Comparison of ENCODE assay signal across 8 mouse cellular contexts in the genomic region with DNA sequence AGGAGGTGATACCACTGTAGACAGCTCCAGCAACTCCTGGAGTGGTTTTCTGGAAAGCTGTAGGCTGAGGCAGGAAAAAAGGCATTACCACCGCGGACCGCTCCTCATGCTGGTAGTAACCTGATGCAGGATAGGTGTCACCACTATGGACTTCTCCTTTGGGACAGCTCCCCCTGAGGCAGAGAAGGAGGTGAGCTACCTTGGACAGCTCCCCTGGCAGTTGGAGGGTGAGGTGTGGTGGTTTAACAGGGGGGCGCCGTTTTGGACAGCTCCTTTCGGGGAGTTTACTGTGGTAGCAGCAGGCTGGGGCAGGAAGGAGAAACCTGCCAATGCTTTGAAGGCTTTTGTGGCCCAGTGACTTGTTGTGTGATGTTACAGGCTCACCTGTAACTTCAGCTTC. TPM values are rescaled to one million over a fixed set of nuclear protein-coding genes. Genes with fewer than 3 reads are reported as not detected.
DNase-seq lines count a peak whose midpoint lies in the region; ATAC-seq and TF ChIP-seq lines count a peak whose summit lies in the region.

No protein-coding gene starts in this region.

- ATAC-seq in forebrain, embryonic 11.5 days (replicated peaks; ENCODE audit: low FRiP score), result no peak
- no peak for ATAC-seq in forebrain, embryonic 16.5 days
- ATAC-seq in hematopoietic stem cell, adult 5-6 weeks (replicated peaks in 1 of 2; ENCODE audit: insufficient read depth in 1 of 2, low FRiP score in 2 of 2, low TSS enrichment in 1 of 2, low read depth in 1 of 2, poor library complexity in 2 of 2, severe bottlenecking in 2 of 2), result peak; percentile 84 to 96
- no peak for ATAC-seq in liver, embryonic 14.5 days (ENCODE audit: insufficient read depth)
- ATAC-seq in stomach, postnatal 0 days (ENCODE audit: low FRiP score, low TSS enrichment), result no peak
- ATAC-seq in forebrain, embryonic 13.5 days, result no peak

- WGBS in forebrain, embryonic 11.5 days, result 31% methylated on average over 6 of the region's 6 CpGs
- 32% methylated on average over 6 of the region's 6 CpGs for WGBS in forebrain, embryonic 16.5 days
- 26% methylated on average over 6 of the region's 6 CpGs for WGBS in liver, embryonic 14.5 days (ENCODE audit: insufficient replicate concordance)
- WGBS in stomach, postnatal 0 days, result 18% methylated on average over 6 of the region's 6 CpGs
- 40% methylated on average over 6 of the region's 6 CpGs for WGBS in forebrain, embryonic 13.5 days

- H3K27ac ChIP-seq in forebrain, embryonic 11.5 days (ENCODE audit: low read depth, low read length), result no peak overlapping the region
- H3K27ac ChIP-seq in forebrain, embryonic 16.5 days (ENCODE audit: low read length), result no peak overlapping the region
- H3K27ac ChIP-seq in liver, embryonic 14.5 days, result no peak overlapping the region
- H3K27ac ChIP-seq in stomach, postnatal 0 days (replicated peaks), result no peak overlapping the region
- H3K27ac ChIP-seq in forebrain, embryonic 13.5 days, result no peak overlapping the region

- no peaks in the 10 kb centered on the region for H3K4me1 ChIP-seq in forebrain, embryonic 11.5 days (replicated peaks; ENCODE audit: control insufficient read depth, insufficient read depth, low read length)
- peaks cover 4% of the 10 kb centered on the region for H3K4me1 ChIP-seq in forebrain, embryonic 16.5 days (replicated peaks; ENCODE audit: control insufficient read depth, insufficient read depth, low read length)
- H3K4me1 ChIP-seq in liver, embryonic 14.5 days (replicated peaks; ENCODE audit: control insufficient read depth in 2 of 2, insufficient read depth in 2 of 2, low read length in 1 of 2), result no peaks in the 10 kb centered on the region
- H3K4me1 ChIP-seq in stomach, postnatal 0 days (replicated peaks; ENCODE audit: control insufficient read depth, insufficient read depth), result no peaks in the 10 kb centered on the region
- peaks cover 3% of the 10 kb centered on the region for H3K4me1 ChIP-seq in forebrain, embryonic 13.5 days

- no peak overlapping the region for H3K4me3 ChIP-seq in forebrain, embryonic 11.5 days (ENCODE audit: low read depth, low read length)
- no peak overlapping the region for H3K4me3 ChIP-seq in forebrain, embryonic 16.5 days (replicated peaks; ENCODE audit: low read length)
- H3K4me3 ChIP-seq in liver, embryonic 14.5 days (ENCODE audit: insufficient read depth in 1 of 2, low read depth in 2 of 2, low read length in 2 of 2), result no peak overlapping the region
- H3K4me3 ChIP-seq in stomach, postnatal 0 days (ENCODE audit: low read depth, low read length), result no peak overlapping the region
- H3K4me3 ChIP-seq in forebrain, embryonic 13.5 days, result no peak overlapping the region

- H3K9ac ChIP-seq in forebrain, embryonic 11.5 days (ENCODE audit: low read length), result no peak overlapping the region
- no peak overlapping the region for H3K9ac ChIP-seq in forebrain, embryonic 16.5 days (replicated peaks; ENCODE audit: low read depth, low read length)
- H3K9ac ChIP-seq in liver, embryonic 14.5 days (replicated peaks), result no peak overlapping the region
- H3K9ac ChIP-seq in stomach, postnatal 0 days (ENCODE audit: low read length), result no peak overlapping the region
- no peak overlapping the region for H3K9ac ChIP-seq in forebrain, embryonic 13.5 days

- TF ChIP-seq EP300 in liver, embryonic 14.5 days (IDR thresholded peaks at IDR 0.05; ENCODE audit: low read depth), result no peak
- no peak for TF ChIP-seq EP300 in stomach, postnatal 0 days (optimal IDR thresholded peaks at IDR 0.05)

- H3K4me2 ChIP-seq in forebrain, embryonic 11.5 days (ENCODE audit: low read depth, low read length, severe bottlenecking), result no peak overlapping the region
- H3K4me2 ChIP-seq in forebrain, embryonic 16.5 days (ENCODE audit: low read length), result no peak overlapping the region
- no peak overlapping the region for H3K4me2 ChIP-seq in liver, embryonic 14.5 days (ENCODE audit: low read depth)
- no peak overlapping the region for H3K4me2 ChIP-seq in stomach, postnatal 0 days (replicated peaks; ENCODE audit: low read depth)
- no peak overlapping the region for H3K4me2 ChIP-seq in forebrain, embryonic 13.5 days

- peak; percentile 53 for DNase-seq in forebrain, embryonic 11.5 days (ENCODE audit: low spot score)
- peak; percentile 92 for DNase-seq in R1 (ENCODE audit: low read depth, low spot score)
- DNase-seq in liver, embryonic 14.5 days (ENCODE audit: low read depth in 3 of 3, low spot score in 3 of 3), result peak; percentile 27 to 38 (median 28)
- peak; percentile 73 for DNase-seq in stomach, postnatal 0 days (ENCODE audit: low spot score)
- no peak for DNase-seq in urinary bladder, adult 18-20 months (ENCODE audit: low spot score in 2 of 2)

- H3K27me3 ChIP-seq in forebrain, embryonic 11.5 days (ENCODE audit: control insufficient read depth, insufficient read depth, low read length), result no peaks in the 10 kb centered on the region
- no peaks in the 10 kb centered on the region for H3K27me3 ChIP-seq in forebrain, embryonic 16.5 days (replicated peaks; ENCODE audit: control insufficient read depth, insufficient read depth, low read length)
- H3K27me3 ChIP-seq in liver, embryonic 14.5 days (ENCODE audit: control insufficient read depth, insufficient read depth, low read length), result no peaks in the 10 kb centered on the region
- H3K27me3 ChIP-seq in stomach, postnatal 0 days (ENCODE audit: control insufficient read depth, insufficient read depth, low read length), result no peaks in the 10 kb centered on the region
- H3K27me3 ChIP-seq in forebrain, embryonic 13.5 days, result no peaks in the 10 kb centered on the region

- H3K9me3 ChIP-seq in forebrain, embryonic 11.5 days (ENCODE audit: control insufficient read depth, low read length), result no peaks in the 10 kb centered on the region
- no peaks in the 10 kb centered on the region for H3K9me3 ChIP-seq in forebrain, embryonic 16.5 days (ENCODE audit: control insufficient read depth, low read length)
- H3K9me3 ChIP-seq in liver, embryonic 14.5 days (ENCODE audit: control insufficient read depth, low read length), result no peaks in the 10 kb centered on the region
- no peaks in the 10 kb centered on the region for H3K9me3 ChIP-seq in stomach, postnatal 0 days (ENCODE audit: control insufficient read depth, low read length)
- H3K9me3 ChIP-seq in forebrain, embryonic 13.5 days (replicated peaks), result no peaks in the 10 kb centered on the region

- peak; percentile 36 for TF ChIP-seq CTCF in liver, embryonic 14.5 days (IDR thresholded peaks at IDR 0.05; ENCODE audit: low read depth)
- TF ChIP-seq CTCF in stomach, postnatal 0 days (IDR thresholded peaks at IDR 0.05; ENCODE audit: low read depth), result peak; percentile 50

- H3K36me3 ChIP-seq in forebrain, embryonic 11.5 days (ENCODE audit: control insufficient read depth, insufficient read depth, low read length), result no peaks in the 10 kb centered on the region
- peaks cover 3% of the 10 kb centered on the region; the same call in 1 of the 2 replicates for H3K36me3 ChIP-seq in forebrain, embryonic 16.5 days (ENCODE audit: control insufficient read depth, insufficient read depth)
- H3K36me3 ChIP-seq in liver, embryonic 14.5 days (replicated peaks; ENCODE audit: control insufficient read depth, insufficient read depth, low read depth), result no peaks in the 10 kb centered on the region
- no peaks in the 10 kb centered on the region for H3K36me3 ChIP-seq in stomach, postnatal 0 days (ENCODE audit: control insufficient read depth, insufficient read depth, low read length)
- peaks cover 14% of the 10 kb centered on the region; the same call in 1 of the 2 replicates for H3K36me3 ChIP-seq in forebrain, embryonic 13.5 days (ENCODE audit: poor library complexity, severe bottlenecking)

RNA-seq across cellular contexts. Expression of a gene that starts 42.8 kb away (rescaled TPM):
- not detected in 2 replicates for polyA plus RNA-seq in forebrain, embryonic 11.5 days (2014; fragmentation: Nextera tagmentation; extraction: Ambion mirVana)
- not detected in 2 replicates for polyA plus RNA-seq in forebrain, embryonic 16.5 days (2015; fragmentation: Nextera tagmentation; extraction: Ambion mirVana)
- total RNA-seq in hematopoietic stem cell, adult 5-6 weeks (2017), result not detected in 2 replicates
- not detected in 2 replicates for polyA plus RNA-seq in liver, embryonic 14.5 days (2012; rRNA removed)
- polyA plus RNA-seq in liver, embryonic 14.5 days (2014; fragmentation: Nextera tagmentation; extraction: Ambion mirVana), result not detected in 2 replicates
- not detected in 2 replicates for polyA plus RNA-seq in stomach, postnatal 0 days (2015; fragmentation: Nextera tagmentation; extraction: Ambion mirVana)
- not detected in 2 replicates for polyA plus RNA-seq in forebrain, embryonic 13.5 days (2015; fragmentation: Nextera tagmentation; extraction: Ambion mirVana)

Comparison
In these comparisons a context has a peak if more than half of its experiments do, and no peak if none do; other contexts are left out.
1. ATAC-seq: peak in hematopoietic stem cell, adult 5-6 weeks (2 of 2); none in forebrain, embryonic 11.5 days (single experiment), forebrain, embryonic 16.5 days (single experiment), liver, embryonic 14.5 days (single experiment), stomach, postnatal 0 days (single experiment) and forebrain, embryonic 13.5 days (single experiment).
2. DNase-seq: peak in forebrain, embryonic 11.5 days (single experiment), R1 (single experiment), liver, embryonic 14.5 days (3 of 3) and stomach, postnatal 0 days (single experiment); none in urinary bladder, adult 18-20 months (0 of 2).